ENCODE assay signal across 8 mouse cellular contexts in the genomic region with DNA sequence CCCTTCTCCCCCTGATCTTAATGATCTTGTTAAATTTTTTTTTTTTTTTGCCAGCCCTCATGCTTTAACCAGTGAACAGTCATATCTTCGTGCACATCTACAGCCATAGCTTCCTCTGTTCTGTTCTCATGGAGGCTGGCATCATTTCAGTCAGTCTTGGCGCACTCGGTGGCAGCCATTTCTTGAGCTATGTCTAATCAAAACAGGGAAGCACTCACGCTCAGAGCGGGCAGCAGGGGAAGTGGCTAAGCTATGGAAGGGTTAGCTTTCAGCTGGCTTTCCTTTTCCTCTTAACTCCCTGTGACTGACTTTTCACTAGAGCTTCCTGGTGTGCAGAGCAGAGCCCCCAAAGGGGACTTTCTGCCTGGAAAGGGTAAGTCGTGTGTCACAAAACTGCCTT.
DNase-seq lines count a peak whose midpoint lies in the region; ATAC-seq lines count a peak whose summit lies in the region.

No protein-coding gene starts in this region.

- H3K36me3 ChIP-seq in embryonic facial prominence, embryonic 12.5 days, result no peaks in the 10 kb centered on the region

- 32% methylated on average over 6 of the region's 6 CpGs for WGBS in embryonic facial prominence, embryonic 12.5 days

- H3K4me3 ChIP-seq in embryonic facial prominence, embryonic 12.5 days, result no peak overlapping the region

- peak overlapping the region; percentile 46; the same call in 1 of the 2 replicates for H3K27ac ChIP-seq in embryonic facial prominence, embryonic 12.5 days

- intact Hi-C loops in left cerebral cortex, postnatal 25 days (cut with DNase I), result no loop called here

- H3K4me1 ChIP-seq in embryonic facial prominence, embryonic 12.5 days, result peaks cover 7% of the 10 kb centered on the region; the same call in 1 of the 2 replicates

- no peak overlapping the region for H3K9ac ChIP-seq in embryonic facial prominence, embryonic 12.5 days

- no peaks in the 10 kb centered on the region for H3K27me3 ChIP-seq in embryonic facial prominence, embryonic 12.5 days

- DNase-seq in left cerebral cortex, postnatal 25 days (ENCODE audit: low spot score in 2 of 2), result peak; percentile 16 to 38
- no peak for DNase-seq in left cerebral cortex, adult 18-20 months (ENCODE audit: low spot score in 2 of 2)
- DNase-seq in c-Kit-positive CD71-positive TER-119-positive erythroid progenitor cells, embryonic 14.5 days (ENCODE audit: low spot score), result no peak
- DNase-seq in ovary, postnatal 10 days (ENCODE audit: low spot score), result no peak
- no peak for DNase-seq in thymus, adult 18-20 months

- H3K9me3 ChIP-seq in embryonic facial prominence, embryonic 12.5 days, result no peaks in the 10 kb centered on the region

- ATAC-seq in embryonic facial prominence, embryonic 12.5 days (ENCODE audit: insufficient number of reproducible peaks, insufficient read depth, low FRiP score, low TSS enrichment), result no peak
- ATAC-seq in hematopoietic stem cell, adult 5-6 weeks (replicated peaks in 1 of 2; ENCODE audit: insufficient read depth in 1 of 2, low FRiP score in 2 of 2, low TSS enrichment in 1 of 2, low read depth in 1 of 2, poor library complexity in 2 of 2, severe bottlenecking in 2 of 2), result peak; percentile 90 to 93
- ATAC-seq in megakaryocyte-erythroid progenitor cell, adult 5-6 weeks (replicated peaks; ENCODE audit: low FRiP score, low TSS enrichment, poor library complexity, severe bottlenecking), result peak; percentile 63; the same call in 1 of the 2 replicates

- H3K4me2 ChIP-seq in embryonic facial prominence, embryonic 12.5 days (replicated peaks), result no peak overlapping the region; the same call in 1 of the 2 replicates

Comparison
In these comparisons a context has a peak if more than half of its experiments do, and no peak if none do; other contexts are left out.
1. DNase-seq: peak in left cerebral cortex, postnatal 25 days (2 of 2); none in left cerebral cortex, adult 18-20 months (0 of 2), c-Kit-positive CD71-positive TER-119-positive erythroid progenitor cells, embryonic 14.5 days (single experiment), ovary, postnatal 10 days (single experiment) and thymus, adult 18-20 months (0 of 2).